Mouse (Mus musculus) stomach, embryonic 14.5 days (tissue): Measurements from ENCODE around the gene Ppp1r26. TPM values are rescaled to one million over a fixed set of nuclear protein-coding genes. Genes with fewer than 3 reads are reported as not detected.

Experiments
- ATAC-seq: fragments of 200-750 bp; cut with Nextera tagmentation; 2 replicates; pipeline ENCODE4 v1.8.0; 2017; ENCODE audit warnings: low read depth, moderate TSS enrichment; ENCODE audit not compliant: insufficient number of reproducible peaks, insufficient read depth, low FRiP score
- H3K27ac ChIP-seq: fragments of 300-500 bp; sonication (generic); 2 replicates; pipeline ENCODE4 v1.5.1; 2014; ENCODE audit warnings: mild to moderate bottlenecking, low read length, moderate library complexity, mixed read lengths
- H3K27me3 ChIP-seq: fragments of 300-500 bp; sonication (generic); 2 replicates; pipeline ENCODE4 v1.6.1; 2014; ENCODE audit warnings: low read length, control low read depth, mixed read lengths; ENCODE audit not compliant: control insufficient read depth, insufficient read depth
- H3K36me3 ChIP-seq: fragments of 300-500 bp; sonication (generic); 2 replicates; pipeline ENCODE4 v1.6.1; 2014; ENCODE audit warnings: mild to moderate bottlenecking, control low read depth, low read length, moderate library complexity, mixed read lengths; ENCODE audit not compliant: control insufficient read depth, insufficient read depth
- H3K4me1 ChIP-seq: fragments of 300-500 bp; sonication (generic); 2 replicates; pipeline ENCODE4 v1.6.1; 2014; ENCODE audit warnings: low read length, control low read depth, mixed read lengths; ENCODE audit not compliant: control insufficient read depth, insufficient read depth
- H3K4me2 ChIP-seq: fragments of 300-500 bp; sonication (generic); replicated peaks from 2 replicates; pipeline ENCODE4 v1.6.1; 2014; ENCODE audit warnings: low read depth, low read length, control low read depth
- H3K4me3 ChIP-seq: fragments of 300-500 bp; sonication (generic); 2 replicates; pipeline ENCODE4 v1.5.1; 2014; ENCODE audit warnings: low read depth, low read length, control low read depth
- H3K9ac ChIP-seq: fragments of 300-500 bp; sonication (generic); replicated peaks from 2 replicates; pipeline ENCODE4 v1.6.1; 2014; ENCODE audit warnings: low read depth, mild to moderate bottlenecking, control low read depth, low read length, moderate library complexity, mixed read lengths
- H3K9me3 ChIP-seq: fragments of 300-500 bp; sonication (generic); 2 replicates; pipeline ENCODE4 v1.6.1; 2016; ENCODE audit warnings: low read depth, low read length, control low read depth; ENCODE audit not compliant: control insufficient read depth
- WGBS: fragments of 180-500 bp; shearing (Covaris S2); extraction: QIAGEN DNeasy Blood & Tissue Kit; methylation state at CpG from one replicate; pipeline ENCODE4 v1.1.7; 2014; 5-methylcytosine and 5-hydroxymethylcytosine counted together
- polyA plus RNA-seq: library from polyadenylated mRNA; unstranded; fragments of >200 nt; fragmentation: Nextera tagmentation; extraction: Ambion mirVana; gene quantifications from 2 replicates; pipeline ENCODE4 v1.2.1, GENCODE M21; 2014

The Ppp1r26 gene
- polyA plus RNA-seq, 1 experiment from 2014 or later = 4.4 TPM

GRCm38 (mm10) chr2:28430846-28431245 lies 15.8 kb upstream of the Ppp1r26 start:
- Histone ChIP-seq H3K4me2 (no peak overlapping the region), H3K4me1 (no peaks in the 10 kb centered on the region), H3K36me3 (no peaks in the 10 kb centered on the region), H3K27ac (no peak overlapping the region), H3K9ac (no peak overlapping the region), H3K9me3 (no peaks in the 10 kb centered on the region), H3K27me3 (no peaks in the 10 kb centered on the region), H3K4me3 (no peak overlapping the region)
- no peak for ATAC-seq
- 46% methylated on average over 6 of the region's 6 CpGs for WGBS

DNA sequence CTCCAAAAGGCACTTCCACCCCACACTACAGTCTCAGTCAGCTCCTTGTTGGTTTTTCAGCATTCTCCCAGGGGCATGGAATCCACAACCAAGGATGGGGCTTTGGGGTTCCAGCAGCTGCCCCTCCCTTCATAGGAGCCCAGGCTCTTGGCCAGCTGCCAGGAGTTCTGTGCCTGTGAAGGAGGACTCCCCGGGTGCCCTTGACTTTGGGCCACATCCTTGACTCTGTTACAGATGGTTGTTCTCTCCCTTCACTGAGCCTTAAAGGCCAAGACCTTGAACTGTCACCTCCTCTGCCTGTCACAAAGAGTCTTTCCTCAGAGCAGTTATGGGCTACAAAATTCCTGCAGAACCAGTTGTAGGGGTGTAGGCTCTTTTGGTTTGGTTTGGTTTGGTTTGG lies 13.8 kb upstream of the Ppp1r26 start:
- H3K27ac ChIP-seq = no peak overlapping the region
- WGBS = 0% methylated on average over 1 of the region's 1 CpGs
- H3K36me3 ChIP-seq = no peaks in the 10 kb centered on the region
- H3K4me2 ChIP-seq = no peak overlapping the region
- no peak overlapping the region for H3K9ac ChIP-seq
- no peak overlapping the region for H3K4me3 ChIP-seq
- H3K4me1 ChIP-seq = no peaks in the 10 kb centered on the region
- H3K9me3 ChIP-seq = no peaks in the 10 kb centered on the region
- 0 out of 2 replicates have a peak, but pooled peaks have one; percentile 56 for ATAC-seq
- no peaks in the 10 kb centered on the region for H3K27me3 ChIP-seq

DNA sequence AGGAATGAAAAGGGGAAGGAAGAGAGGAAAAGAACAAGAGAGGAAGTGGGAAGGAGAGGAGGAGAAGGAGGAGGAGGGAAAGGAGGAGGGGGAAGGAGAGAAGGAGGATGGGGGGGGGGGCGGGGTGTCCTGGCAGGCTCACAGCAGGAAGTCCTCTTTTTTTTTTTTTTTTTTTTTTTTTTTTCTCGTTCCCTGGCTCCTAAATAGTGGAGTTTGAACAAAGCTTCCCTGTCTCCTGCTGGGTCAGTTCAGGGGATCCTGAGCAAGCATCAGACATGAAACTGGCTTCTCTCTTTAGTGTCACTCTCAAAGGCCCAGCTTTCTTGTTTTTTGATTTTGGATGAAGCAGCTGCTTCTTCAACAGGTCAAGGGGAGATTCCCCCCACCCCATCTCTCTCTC lies 13.1 kb upstream of the Ppp1r26 start:
- H3K27me3 ChIP-seq = no peaks in the 10 kb centered on the region
- no peak overlapping the region for H3K4me2 ChIP-seq
- ATAC-seq = no peak
- no peak overlapping the region for H3K27ac ChIP-seq
- no peak overlapping the region for H3K4me3 ChIP-seq
- no peaks in the 10 kb centered on the region for H3K9me3 ChIP-seq
- no peaks in the 10 kb centered on the region for H3K36me3 ChIP-seq
- H3K4me1 ChIP-seq = no peaks in the 10 kb centered on the region
- WGBS = 14% methylated on average over 1 of the region's 2 CpGs
- no peak overlapping the region for H3K9ac ChIP-seq

GRCm38 (mm10) chr2:28435401-28435800 lies 11.2 kb upstream of the Ppp1r26 start:
- H3K36me3 ChIP-seq = no peaks in the 10 kb centered on the region
- no peak overlapping the region for H3K4me2 ChIP-seq
- H3K9me3 ChIP-seq = no peaks in the 10 kb centered on the region
- no peak overlapping the region for H3K4me3 ChIP-seq
- H3K27ac ChIP-seq = no peak overlapping the region
- H3K27me3 ChIP-seq = no peaks in the 10 kb centered on the region
- WGBS = 91% methylated on average over 11 of the region's 11 CpGs
- ATAC-seq = no peak
- H3K9ac ChIP-seq = no peak overlapping the region
- H3K4me1 ChIP-seq = no peaks in the 10 kb centered on the region

DNA sequence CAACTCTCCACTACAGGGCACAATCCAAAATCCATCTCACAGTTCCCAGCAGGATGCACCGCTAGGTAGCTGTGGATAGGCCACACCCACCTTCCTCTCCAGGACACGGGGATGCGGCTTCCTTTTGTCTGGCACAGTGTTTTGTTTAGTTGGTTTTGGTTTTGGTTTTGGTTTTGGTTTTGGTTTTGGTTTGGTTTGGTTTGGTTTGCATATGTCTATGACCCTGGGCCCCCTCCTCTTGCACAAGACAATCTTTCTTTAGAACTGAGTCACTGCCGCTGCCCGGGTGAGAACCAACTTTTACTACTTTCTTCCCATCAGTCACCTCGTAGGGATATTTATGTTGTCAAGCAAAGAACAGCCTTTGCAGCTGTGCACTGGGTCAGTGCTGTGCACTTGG lies 5.8 kb upstream of the Ppp1r26 start:
- no peaks in the 10 kb centered on the region for H3K36me3 ChIP-seq
- H3K9me3 ChIP-seq = no peaks in the 10 kb centered on the region
- ATAC-seq = no peak
- H3K9ac ChIP-seq = no peak overlapping the region
- 68% methylated on average over 6 of the region's 6 CpGs for WGBS
- H3K27ac ChIP-seq = no peak overlapping the region
- H3K4me1 ChIP-seq = no peaks in the 10 kb centered on the region
- no peak overlapping the region for H3K4me2 ChIP-seq
- no peak overlapping the region for H3K4me3 ChIP-seq
- H3K27me3 ChIP-seq = no peaks in the 10 kb centered on the region

- H3K4me1 ChIP-seq = peaks cover 12% of the 10 kb centered on the region; the same call in 1 of the 2 replicates
- WGBS = 85% methylated on average over 4 of the region's 4 CpGs
- H3K4me3 ChIP-seq = no peak overlapping the region
- no peak overlapping the region for H3K9ac ChIP-seq
- no peaks in the 10 kb centered on the region for H3K9me3 ChIP-seq
- ATAC-seq = no peak
- no peaks in the 10 kb centered on the region for H3K36me3 ChIP-seq
- H3K4me2 ChIP-seq = no peak overlapping the region
- no peaks in the 10 kb centered on the region for H3K27me3 ChIP-seq
- no peak overlapping the region for H3K27ac ChIP-seq
Observed at GRCm38 (mm10) chr2:28445082-28445481, 1.5 kb upstream of the Ppp1r26 start.

- H3K9ac ChIP-seq = peak overlapping the region; percentile 82
- no peaks in the 10 kb centered on the region for H3K9me3 ChIP-seq
- ATAC-seq = no peak
- H3K36me3 ChIP-seq = no peaks in the 10 kb centered on the region
- H3K4me1 ChIP-seq = peaks cover 12% of the 10 kb centered on the region; the same call in 1 of the 2 replicates
- H3K4me3 ChIP-seq = peak overlapping the region; percentile 75
- peak overlapping the region; percentile 76; the same call in 1 of the 2 replicates for H3K27ac ChIP-seq
- peak overlapping the region; percentile 96 for H3K4me2 ChIP-seq
- no peaks in the 10 kb centered on the region for H3K27me3 ChIP-seq
- 9% methylated on average over 5 of the region's 5 CpGs for WGBS
Observed at GRCm38 (mm10) chr2:28446181-28446514, 452 bp upstream of the Ppp1r26 start.

DNA sequence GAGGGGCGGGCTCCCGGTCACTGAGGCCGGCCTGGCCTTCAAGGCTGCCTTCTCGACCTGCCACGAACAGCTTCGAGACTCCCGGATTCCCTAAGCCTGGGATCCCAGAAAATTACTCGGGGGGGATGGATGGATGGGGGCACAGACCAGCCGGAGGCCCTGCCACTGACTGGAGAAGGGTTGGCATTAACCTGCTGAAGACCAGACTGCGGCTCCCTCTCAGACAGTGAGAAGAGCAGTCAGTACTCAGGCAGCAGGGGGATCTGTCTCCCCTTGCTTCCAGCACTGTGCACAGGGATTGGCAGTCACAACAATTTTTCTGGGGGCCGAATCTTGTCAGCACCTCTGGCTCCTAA lies 693 bp downstream of the Ppp1r26 start:
- H3K27me3 ChIP-seq = no peaks in the 10 kb centered on the region
- ATAC-seq = peak; percentile 8; the same call in 1 of the 2 replicates
- 6% methylated on average over 11 of the region's 11 CpGs for WGBS
- peaks cover 12% of the 10 kb centered on the region; the same call in 1 of the 2 replicates for H3K4me1 ChIP-seq
- H3K9ac ChIP-seq = peak overlapping the region; percentile 82
- peak overlapping the region; percentile 76 for H3K27ac ChIP-seq
- H3K9me3 ChIP-seq = no peaks in the 10 kb centered on the region
- H3K4me3 ChIP-seq = peak overlapping the region; percentile 75
- H3K4me2 ChIP-seq = peak overlapping the region; percentile 96
- no peaks in the 10 kb centered on the region; the same call in 1 of the 2 replicates for H3K36me3 ChIP-seq

DNA sequence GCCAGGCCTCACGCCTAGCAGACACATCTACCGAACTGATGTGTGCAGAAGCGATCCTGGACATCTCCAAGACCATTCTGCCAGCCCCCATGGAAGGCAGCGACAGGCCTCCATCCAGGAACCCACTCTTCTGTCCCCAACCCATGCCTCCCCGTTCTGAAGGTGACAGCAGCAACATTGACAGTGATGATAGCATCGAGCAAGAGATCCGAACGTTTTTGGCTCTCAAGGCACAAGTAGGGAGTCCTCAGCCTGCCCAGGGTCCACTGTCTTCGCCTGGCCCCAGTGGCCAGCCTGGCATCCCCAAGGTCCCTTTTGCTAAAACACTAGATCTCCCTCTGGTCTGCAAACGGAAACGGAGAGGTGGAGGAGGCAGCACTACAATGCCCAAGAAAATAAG lies 5.1 kb downstream of the Ppp1r26 start:
- Histone ChIP-seq H3K36me3 (no peaks in the 10 kb centered on the region; the same call in 1 of the 2 replicates), H3K27me3 (no peaks in the 10 kb centered on the region), H3K4me1 (peaks cover 12% of the 10 kb centered on the region; the same call in 1 of the 2 replicates), H3K27ac (no peak overlapping the region), H3K9me3 (no peaks in the 10 kb centered on the region), H3K4me3 (no peak overlapping the region), H3K9ac (no peak overlapping the region), H3K4me2 (no peak overlapping the region)
- WGBS = 91% methylated on average over 11 of the region's 11 CpGs
- ATAC-seq = no peak
